Mouse (Mus musculus) liver, embryonic 14.5 days (tissue): ENCODE data around the gene Pcdh15.

Source experiments
- CTCF ChIP-seq: IDR thresholded peaks from 2 replicates; pipeline ENCODE4 v1.5.1; 2016; ENCODE audit warnings: antibody characterized with exemption, low read depth, control low read depth
- EP300 ChIP-seq: IDR thresholded peaks from 2 replicates; pipeline ENCODE4 v1.6.1; 2016; ENCODE audit warnings: antibody characterized with exemption, low read depth

DNA sequence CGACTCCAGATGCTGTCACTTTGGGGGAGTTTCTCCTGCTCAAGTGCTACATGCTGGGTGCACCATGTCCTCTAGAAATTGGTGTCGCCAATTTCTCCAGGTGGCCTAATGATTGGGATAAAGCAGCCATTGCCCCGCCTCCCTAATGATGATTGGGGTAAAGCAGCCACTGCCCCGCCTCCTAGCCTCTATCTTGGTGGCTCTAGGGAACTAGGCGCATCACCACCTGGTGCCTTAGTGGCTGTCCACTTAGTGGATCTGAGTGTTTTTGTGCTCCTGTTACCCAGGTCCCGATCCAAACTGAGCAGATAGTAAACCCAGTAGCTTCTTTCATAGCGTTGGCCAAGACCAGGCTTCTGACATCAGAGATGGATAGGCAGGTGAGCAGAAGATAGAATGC is 2.0 kb upstream of the Pcdh15 start:
- no peak for TF ChIP-seq CTCF
- TF ChIP-seq EP300, result no peak
